Mouse (Mus musculus): ENCODE results near the gene Prr12.

Prr12 gene

GRCm38 (mm10) chr7:45079856-45080255 lies 27.2 kb upstream of the Prr12 start:
- in situ Hi-C loops (cut with MboI; ENCODE audit: low pct_unique_long_range_greater_than_20kb in 1 of 2, low sequenced_read_pairs in 2 of 2, unreplicated experiment in 1 of 2), result no loop called here

DNA sequence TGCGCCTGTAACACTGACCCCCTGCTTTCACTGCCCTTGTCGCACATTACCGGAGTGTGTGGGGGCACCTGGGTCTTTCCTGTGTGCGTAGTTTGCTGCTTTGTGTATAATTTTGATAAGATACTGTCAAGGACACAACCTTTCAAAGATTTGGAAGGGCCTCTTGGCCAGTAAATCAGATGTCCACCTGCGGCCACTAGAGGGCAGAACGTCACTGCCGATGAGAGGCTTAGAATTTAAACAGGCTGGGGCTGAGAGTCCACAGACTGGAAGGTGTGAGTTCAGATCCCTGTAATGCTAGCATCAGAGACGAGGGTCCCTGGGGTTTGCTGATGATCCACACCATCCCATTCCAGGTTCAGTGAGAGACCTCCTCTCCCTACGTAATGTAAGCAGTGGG lies 25.8 kb upstream of the Prr12 start:
- in situ Hi-C loops (cut with MboI; ENCODE audit: low pct_unique_long_range_greater_than_20kb in 1 of 2, low sequenced_read_pairs in 2 of 2, unreplicated experiment in 1 of 2), result no loop called here

- in situ Hi-C loops (cut with MboI; ENCODE audit: low pct_unique_long_range_greater_than_20kb in 1 of 2, low sequenced_read_pairs in 2 of 2, unreplicated experiment in 1 of 2), result no loop called here
Measured at GRCm38 (mm10) chr7:45077829-45078228, 25.1 kb upstream of the Prr12 start.

DNA sequence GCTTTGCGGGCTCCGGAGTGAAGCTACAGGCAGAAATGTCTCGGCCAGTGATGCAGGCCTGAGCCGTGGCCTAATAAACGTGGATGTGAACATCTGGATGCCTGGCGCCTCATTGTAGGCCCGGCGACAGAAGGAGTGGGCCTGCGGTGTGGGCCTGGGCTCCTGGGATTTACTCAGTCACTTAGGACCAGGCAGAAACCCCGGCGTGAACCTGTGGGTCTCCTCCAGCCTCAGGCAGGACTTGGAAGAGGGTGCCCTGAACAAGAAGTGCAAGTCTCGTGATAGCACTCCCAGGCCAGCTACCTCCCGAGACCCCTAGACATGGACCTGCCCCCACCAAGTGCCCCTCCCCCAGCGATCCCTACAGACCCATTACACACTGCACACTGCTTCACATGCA lies 24.6 kb upstream of the Prr12 start:
- in situ Hi-C loops (cut with MboI; ENCODE audit: low pct_unique_long_range_greater_than_20kb in 1 of 2, low sequenced_read_pairs in 2 of 2, unreplicated experiment in 1 of 2), result no loop called here

GRCm38 (mm10) chr7:45076501-45076900 lies 23.8 kb upstream of the Prr12 start:
- in situ Hi-C loops (cut with MboI; ENCODE audit: low pct_unique_long_range_greater_than_20kb in 1 of 2, low sequenced_read_pairs in 2 of 2, unreplicated experiment in 1 of 2), result no loop called here

DNA sequence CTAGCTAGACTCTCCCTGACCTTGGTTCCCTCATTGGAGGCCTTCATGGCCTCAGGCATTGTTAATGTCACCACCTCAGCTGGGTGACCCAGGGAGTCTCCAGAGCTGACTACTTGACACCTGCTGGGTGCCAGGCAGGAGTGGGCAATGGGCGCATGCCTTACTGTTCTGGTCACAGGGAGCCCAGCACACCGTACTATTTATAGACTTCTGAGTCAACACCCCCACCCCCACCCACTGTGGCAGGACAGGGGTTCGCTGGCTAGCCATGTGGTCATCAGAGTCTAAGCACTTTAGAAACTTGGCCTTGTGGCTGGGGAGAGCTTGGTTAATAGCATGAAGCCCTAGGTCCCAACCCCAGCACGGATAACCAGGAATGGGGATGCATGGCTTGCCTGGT lies 22.7 kb upstream of the Prr12 start:
- in situ Hi-C loops (cut with MboI; ENCODE audit: low pct_unique_long_range_greater_than_20kb in 1 of 2, low sequenced_read_pairs in 2 of 2, unreplicated experiment in 1 of 2), result no loop called here

GRCm38 (mm10) chr7:45073949-45074348 lies 21.3 kb upstream of the Prr12 start:
- in situ Hi-C loops (cut with MboI; ENCODE audit: low pct_unique_long_range_greater_than_20kb in 1 of 2, low sequenced_read_pairs in 2 of 2, unreplicated experiment in 1 of 2), result no loop called here

DNA sequence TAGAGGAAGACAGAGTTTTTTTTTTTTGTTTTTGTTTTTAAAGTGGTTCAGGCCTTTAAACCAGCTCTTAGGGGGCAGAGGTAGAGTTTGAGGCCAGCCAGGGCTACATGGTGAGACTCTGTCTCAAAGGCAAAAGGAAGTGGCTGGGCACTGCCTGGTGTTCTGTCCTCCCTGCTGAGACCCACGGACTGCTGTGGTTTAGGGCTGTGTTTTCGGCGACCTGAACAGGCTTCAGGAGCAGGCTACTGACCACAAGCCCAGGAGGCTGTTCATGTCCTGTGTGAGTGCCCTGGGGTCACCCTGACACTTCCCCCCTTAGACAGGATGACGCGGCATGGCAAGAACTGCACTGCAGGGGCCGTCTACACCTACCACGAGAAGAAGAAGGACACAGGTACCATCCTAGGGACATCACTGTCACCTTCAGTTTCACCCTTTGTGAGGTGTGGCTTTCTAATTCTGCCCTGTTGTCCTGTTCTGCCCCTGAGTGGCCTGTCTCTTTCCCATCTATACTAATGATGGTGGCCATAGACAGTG lies 20.6 kb upstream of the Prr12 start:
- in situ Hi-C loops (cut with MboI; ENCODE audit: low pct_unique_long_range_greater_than_20kb in 1 of 2, low sequenced_read_pairs in 2 of 2, unreplicated experiment in 1 of 2), result no loop called here

DNA sequence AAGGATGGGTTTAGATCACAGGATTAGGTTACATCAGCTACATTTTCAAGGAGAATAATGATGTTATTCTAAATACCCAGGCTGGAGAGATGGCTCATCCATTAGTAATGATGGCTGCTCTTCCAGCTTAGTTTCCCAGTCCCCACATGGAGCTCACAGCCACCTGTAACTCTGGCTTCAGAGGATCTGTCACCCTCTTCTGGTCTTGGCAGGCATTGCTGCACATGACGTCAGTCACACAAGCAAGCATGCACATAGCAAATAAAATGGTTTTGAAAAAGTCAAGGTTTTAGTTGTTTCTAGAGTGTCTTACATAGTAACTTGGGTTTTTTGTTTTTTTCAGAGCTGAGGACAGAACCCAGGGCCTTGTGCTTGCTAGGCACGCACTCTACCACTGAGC lies 19.5 kb upstream of the Prr12 start:
- in situ Hi-C loops (cut with MboI; ENCODE audit: low pct_unique_long_range_greater_than_20kb in 1 of 2, low sequenced_read_pairs in 2 of 2, unreplicated experiment in 1 of 2), result no loop called here

DNA sequence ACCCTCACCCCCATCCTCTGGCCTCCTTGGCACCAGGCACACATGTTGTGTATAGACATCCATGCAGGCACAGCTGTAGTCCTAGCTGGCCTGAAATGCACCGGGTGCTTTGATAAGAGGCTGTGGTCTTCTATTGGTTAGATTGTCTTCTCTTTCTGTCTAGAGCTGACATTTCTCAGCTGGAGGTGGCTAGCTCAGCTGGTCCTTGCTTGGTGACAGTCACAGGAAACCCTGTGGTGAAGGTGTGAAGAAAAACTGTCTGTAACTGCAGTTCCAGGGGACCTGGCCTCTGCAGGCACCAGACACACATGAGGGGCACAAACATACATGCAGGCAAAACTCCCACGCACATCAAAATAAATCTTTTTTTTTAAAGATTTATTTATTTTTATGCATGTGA lies 17.0 kb upstream of the Prr12 start:
- in situ Hi-C loops (cut with MboI; ENCODE audit: low pct_unique_long_range_greater_than_20kb in 1 of 2, low sequenced_read_pairs in 2 of 2, unreplicated experiment in 1 of 2), result no loop called here

DNA sequence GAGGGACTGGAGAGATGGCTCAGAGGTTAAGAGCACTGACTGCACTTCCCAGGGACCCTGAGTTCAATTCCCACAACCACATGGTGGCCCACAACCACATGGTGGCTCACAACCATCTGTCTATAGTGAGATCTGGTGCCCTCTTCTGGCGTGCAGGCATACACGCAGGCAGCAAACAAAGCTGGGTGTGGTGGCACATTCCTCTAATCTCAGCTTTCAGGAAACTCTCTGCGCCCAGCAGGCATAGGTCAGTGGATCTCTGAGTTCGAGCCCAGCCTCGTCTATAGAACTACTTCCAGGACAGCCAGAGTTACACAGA lies 15.3 kb upstream of the Prr12 start:
- in situ Hi-C loops (cut with MboI; ENCODE audit: low pct_unique_long_range_greater_than_20kb in 1 of 2, low sequenced_read_pairs in 2 of 2, unreplicated experiment in 1 of 2), result no loop called here

DNA sequence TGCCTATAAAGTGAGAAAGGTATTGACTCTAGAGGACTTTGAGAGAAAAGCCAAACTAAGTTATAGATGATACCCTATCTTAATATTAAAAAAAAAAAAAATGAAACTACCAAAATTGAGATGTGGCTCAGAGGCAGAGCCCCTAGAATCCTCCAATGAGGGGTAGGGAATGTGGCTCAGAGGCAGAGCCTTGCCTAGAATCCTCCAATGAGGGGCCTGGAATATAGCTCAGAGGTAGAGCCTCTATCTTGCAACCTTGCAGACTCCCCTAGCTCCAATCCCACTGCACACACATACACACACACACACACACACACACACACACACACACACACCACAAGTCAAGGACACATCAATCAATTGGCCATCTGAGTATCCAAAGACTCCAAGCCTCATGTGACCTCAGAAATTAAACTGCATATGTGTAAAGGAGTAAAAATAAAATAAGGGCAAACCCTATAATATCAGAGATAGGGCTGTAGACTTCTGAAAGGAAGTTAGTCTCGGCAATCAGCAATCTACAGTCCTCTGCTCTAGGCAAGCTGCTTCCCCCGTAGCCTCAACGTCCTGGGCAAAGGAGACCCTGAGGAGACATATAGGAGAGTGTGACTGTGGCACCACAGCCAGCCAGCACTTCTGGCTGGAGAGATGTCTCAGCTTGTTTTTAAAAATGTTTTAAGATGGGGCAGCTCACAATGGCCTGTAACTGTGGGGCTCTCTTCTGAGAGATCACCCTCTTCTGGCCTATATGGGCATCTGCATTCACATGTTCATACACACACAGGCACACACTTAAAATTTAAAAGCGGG lies 14.7 kb upstream of the Prr12 start:
- in situ Hi-C loops (cut with MboI; ENCODE audit: low pct_unique_long_range_greater_than_20kb in 1 of 2, low sequenced_read_pairs in 2 of 2, unreplicated experiment in 1 of 2), result no loop called here

GRCm38 (mm10) chr7:45062239-45062835 lies 9.7 kb upstream of the Prr12 start, which contains the start of the genes Nosip and Prrg2:
Nosip (plus strand) TSS chr7:45062429.
Prrg2 (minus strand) TSS chr7:45062677.
- in situ Hi-C loops (cut with MboI; ENCODE audit: low pct_unique_long_range_greater_than_20kb in 1 of 2, low sequenced_read_pairs in 2 of 2, unreplicated experiment in 1 of 2), result no loop called here

GRCm38 (mm10) chr7:45061532-45062075 lies 8.9 kb upstream of the Prr12 start:
- in situ Hi-C loops (cut with MboI; ENCODE audit: low pct_unique_long_range_greater_than_20kb in 1 of 2, low sequenced_read_pairs in 2 of 2, unreplicated experiment in 1 of 2), result no loop called here

GRCm38 (mm10) chr7:45060632-45061122 lies 8.0 kb upstream of the Prr12 start:
- in situ Hi-C loops (cut with MboI; ENCODE audit: low pct_unique_long_range_greater_than_20kb in 1 of 2, low sequenced_read_pairs in 2 of 2, unreplicated experiment in 1 of 2), result no loop called here

DNA sequence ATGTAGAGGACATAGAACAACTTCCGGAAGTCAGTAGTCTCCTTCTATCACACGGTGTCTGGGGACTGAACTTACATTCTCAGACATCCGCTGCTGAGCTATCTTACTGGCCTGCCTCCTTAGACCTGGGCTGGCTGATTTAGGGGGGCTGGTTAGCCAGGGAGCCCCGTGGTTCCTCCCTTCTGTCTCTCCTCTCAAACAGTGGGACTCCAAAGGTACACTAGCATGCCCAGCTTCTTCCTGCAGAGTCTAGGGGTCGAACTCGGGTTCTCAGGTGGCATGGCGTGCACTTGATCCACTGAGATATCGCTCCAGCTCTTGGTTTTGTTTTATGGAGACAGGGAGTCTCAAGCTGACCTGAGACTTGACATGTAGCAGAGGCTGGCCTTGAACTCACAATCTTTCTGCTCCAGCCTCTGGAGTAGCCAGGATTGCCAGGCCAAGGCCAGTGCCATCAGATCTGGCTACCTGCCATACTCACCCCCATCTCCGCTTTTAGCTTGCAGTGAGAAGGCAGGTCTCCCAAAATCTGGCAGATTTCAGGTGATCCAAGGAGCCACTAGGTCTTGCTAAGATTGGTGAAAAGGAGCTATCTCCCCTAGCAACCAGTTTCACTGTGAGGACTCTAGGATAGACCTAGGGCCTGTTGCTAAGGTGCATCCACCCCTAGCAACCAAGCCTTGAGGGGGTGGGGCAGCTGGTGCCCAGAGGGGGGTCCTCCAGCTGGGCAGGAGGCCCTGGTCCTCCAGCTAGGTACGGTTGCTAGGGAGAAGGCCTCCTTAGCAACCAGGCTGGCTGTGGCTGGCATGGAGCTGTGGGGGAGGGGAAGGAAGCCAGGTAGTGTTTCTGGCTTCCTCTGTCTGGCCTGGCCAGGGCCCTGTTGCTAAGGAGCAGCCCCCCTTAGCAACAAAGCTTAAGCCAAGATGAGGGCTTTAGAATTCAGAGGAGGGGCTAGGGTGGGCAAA lies 6.2 kb upstream of the Prr12 start:
- in situ Hi-C loops (cut with MboI; ENCODE audit: low pct_unique_long_range_greater_than_20kb in 1 of 2, low sequenced_read_pairs in 2 of 2, unreplicated experiment in 1 of 2), result no loop called here

DNA sequence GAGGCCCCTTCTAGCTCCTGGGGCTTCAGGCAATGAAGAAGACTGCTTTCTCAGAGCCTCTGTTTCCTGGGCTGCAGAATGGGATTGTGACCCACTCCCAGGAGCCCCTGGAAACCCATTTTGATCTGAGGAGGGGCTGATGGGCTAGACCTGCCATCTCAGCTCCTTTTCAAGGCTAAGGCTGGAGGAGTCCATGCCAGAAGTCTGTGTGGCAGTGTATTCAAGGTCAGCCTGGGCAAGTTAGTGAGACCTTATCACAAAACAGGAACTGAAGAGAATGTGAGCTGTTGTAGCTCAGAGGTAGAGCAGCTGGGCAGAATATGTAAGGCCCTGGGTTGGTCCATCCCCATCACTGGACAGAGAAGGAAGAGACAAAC lies 4.3 kb upstream of the Prr12 start:
- in situ Hi-C loops (cut with MboI; ENCODE audit: low pct_unique_long_range_greater_than_20kb in 1 of 2, low sequenced_read_pairs in 2 of 2, unreplicated experiment in 1 of 2), result no loop called here

DNA sequence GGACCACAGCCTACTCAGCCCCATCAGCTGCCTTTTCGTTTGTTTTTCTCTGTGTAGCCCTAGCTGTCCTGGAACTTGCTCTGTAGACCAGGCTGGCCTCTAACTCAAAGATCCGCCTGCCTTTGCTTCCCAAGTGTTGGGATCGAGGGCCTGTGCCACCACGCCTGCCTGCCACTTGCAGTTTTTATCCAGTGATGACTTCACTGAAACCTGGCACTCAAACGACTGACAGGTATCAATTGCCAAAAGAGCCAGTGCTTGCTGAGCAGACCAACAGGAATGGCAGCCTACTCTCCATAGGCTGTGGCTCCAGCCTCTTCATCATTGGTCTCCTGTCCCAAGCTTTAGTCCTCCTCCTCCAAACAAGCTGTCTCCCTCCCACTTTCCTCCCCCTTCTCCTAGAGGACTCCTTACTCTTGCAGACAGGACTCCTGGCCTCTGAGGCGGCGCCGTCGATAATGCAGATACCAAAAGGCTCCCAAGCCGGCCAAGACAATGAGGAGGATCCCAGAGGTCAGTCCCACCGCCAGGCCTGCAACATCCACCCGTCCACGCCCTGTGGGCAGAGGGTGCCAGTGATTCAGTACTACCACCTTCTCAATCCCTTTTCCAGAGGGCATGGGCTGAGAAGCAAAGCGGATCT lies 3.8 kb upstream of the Prr12 start:
- in situ Hi-C loops (cut with MboI; ENCODE audit: low pct_unique_long_range_greater_than_20kb in 1 of 2, low sequenced_read_pairs in 2 of 2, unreplicated experiment in 1 of 2), result no loop called here
